Mouse (Mus musculus) T-helper 2 cell (primary cell): ENCODE measurements at regions not wholly inside any gene's neighbourhood (a gene's known extent, or its start where the extent isn't known, plus 50 kb on each side); places are given as distances from the start of the nearest gene placed in this dataset.

Experiments
- in situ Hi-C: fragments of 300-600 bp; cut with MboI, MseI; formaldehyde crosslinking; loops from one replicate; pipeline ENCODE4 v1.15.1; 2025; ENCODE audit warnings: high pct_unique_total_duplicates

- in situ Hi-C loops, result no loop called here
These were observed 205.2 kb upstream of the Thbs1 start for GRCm38 (mm10) chr2:117906509-117906908.

GRCm38 (mm10) chr2:117910781-117911180 is 200.9 kb upstream of the Thbs1 start:
- in situ Hi-C loops, result no loop called here

DNA sequence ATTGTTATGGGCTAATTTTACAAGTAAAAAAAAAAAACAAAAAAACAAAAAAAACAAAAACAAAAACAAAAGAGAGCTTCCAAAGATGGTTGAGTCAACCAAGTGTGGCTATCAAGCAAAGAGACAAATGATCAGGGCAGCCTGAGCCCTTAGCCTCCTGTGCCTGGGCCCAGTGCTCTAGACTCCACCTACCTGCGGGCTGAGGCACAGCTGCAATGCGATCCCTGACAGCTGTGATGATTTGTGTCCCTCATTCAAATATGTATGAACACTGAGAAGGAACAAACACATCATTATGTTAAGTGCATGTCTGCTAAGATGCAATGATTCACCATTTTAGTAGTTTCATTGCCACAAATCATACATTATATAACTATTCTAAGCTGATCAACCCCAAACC is 199.0 kb upstream of the Thbs1 start:
- in situ Hi-C loops, result no loop called here

- in situ Hi-C loops, result no loop called here
These were observed 197.8 kb upstream of the Thbs1 start for GRCm38 (mm10) chr2:117913846-117914245.

- in situ Hi-C loops, result no loop called here
These were observed 195.9 kb upstream of the Thbs1 start for GRCm38 (mm10) chr2:117915821-117916220.

GRCm38 (mm10) chr2:117917181-117917580 is 194.5 kb upstream of the Thbs1 start:
- in situ Hi-C loops, result no loop called here

DNA sequence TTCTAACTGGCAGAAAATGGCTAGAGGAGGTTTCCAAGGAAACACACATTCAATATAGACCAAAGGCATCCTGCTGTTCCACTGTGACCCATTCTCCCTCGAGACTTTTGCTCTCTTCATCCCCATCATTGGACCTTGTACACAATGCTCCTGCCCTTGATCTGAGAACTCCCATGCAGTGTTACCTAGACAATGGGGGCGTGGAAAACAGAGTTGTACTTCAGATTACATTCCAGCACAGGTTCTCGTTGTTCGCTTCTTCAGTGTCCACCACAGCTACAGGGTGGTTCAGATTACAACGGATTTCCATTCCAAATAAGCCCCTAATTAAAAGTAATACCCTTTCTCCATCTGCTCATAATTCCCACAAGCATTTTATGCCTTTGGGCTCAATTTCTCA is 186.8 kb upstream of the Thbs1 start:
- in situ Hi-C loops, result loop anchor here (5.0 kb wide), 1 partner anchor 82 kb away; no protein-coding TSS in a partner anchor

DNA sequence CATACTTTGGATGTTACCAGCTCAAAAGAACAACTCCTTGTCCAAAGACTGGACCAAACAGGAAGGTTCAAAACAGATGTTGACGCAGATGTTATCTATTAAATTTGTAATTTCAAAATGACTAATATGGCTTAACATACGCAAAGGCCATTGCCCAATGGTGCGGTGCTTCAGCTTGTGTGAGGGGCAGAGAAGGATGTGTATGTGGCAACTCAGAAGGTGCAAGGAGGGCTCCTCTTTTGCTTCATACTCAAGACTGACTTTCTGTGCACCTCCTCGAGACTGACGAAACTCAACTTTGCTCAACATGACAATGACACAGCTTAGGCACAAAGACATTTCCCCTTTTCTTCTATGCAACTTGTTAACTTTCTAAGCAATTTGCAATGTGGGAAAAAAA is 186.3 kb upstream of the Thbs1 start:
- in situ Hi-C loops, result loop anchor here (5.0 kb wide), 1 partner anchor 82 kb away; no protein-coding TSS in a partner anchor

GRCm38 (mm10) chr2:117928062-117928461 is 183.6 kb upstream of the Thbs1 start:
- in situ Hi-C loops, result loop anchor here (5.0 kb wide), 1 partner anchor 79 kb away; no protein-coding TSS in a partner anchor

GRCm38 (mm10) chr2:117929586-117929985 is 182.1 kb upstream of the Thbs1 start:
- in situ Hi-C loops, result loop anchor here (5.0 kb wide), 1 partner anchor 78 kb away; no protein-coding TSS in a partner anchor

GRCm38 (mm10) chr2:117930895-117931537 is 180.7 kb upstream of the Thbs1 start:
- in situ Hi-C loops, result no loop called here

DNA sequence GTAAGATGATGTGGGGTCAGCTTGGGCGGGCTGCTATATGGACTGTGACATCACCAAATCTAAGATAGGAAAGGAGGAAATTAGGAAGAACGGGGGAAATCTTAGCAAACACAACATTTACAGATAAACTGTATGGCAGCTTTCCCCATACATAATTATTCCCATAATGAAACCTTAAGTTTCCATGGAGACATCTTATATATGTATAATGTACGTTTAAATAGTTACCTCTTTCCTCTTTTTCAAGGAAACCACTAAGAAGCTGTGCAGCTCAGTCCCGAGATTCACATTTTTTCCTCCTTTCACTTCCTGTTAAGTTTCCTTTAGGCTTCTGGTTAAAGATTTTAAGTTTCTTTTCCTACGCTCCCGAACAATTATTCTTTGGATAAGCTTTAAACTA is 175.1 kb upstream of the Thbs1 start:
- in situ Hi-C loops, result no loop called here

- in situ Hi-C loops, result no loop called here
These were observed 173.2 kb upstream of the Thbs1 start for GRCm38 (mm10) chr2:117938283-117939049.

- in situ Hi-C loops, result no loop called here
These were observed 170.1 kb upstream of the Thbs1 start for GRCm38 (mm10) chr2:117941517-117942096.

DNA sequence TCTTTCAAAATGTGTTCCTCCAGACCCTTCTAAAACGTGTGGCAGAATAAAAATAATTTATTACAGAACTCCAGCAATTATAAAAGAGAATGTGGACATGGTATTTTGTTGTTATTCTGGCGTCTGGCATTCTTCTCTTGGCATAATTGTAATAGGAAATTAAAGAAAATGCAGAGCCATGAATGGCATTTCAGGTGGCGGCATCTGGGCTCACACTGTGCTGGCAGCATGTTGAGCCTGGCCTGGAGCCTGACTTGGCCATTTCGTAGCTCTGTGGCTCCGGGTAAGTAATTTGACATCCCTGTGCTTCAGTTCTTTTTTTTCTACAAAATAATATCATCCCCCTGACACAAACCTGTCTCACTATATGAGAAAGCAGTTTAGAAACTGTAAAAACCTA is 168.0 kb upstream of the Thbs1 start:
- in situ Hi-C loops, result no loop called here

DNA sequence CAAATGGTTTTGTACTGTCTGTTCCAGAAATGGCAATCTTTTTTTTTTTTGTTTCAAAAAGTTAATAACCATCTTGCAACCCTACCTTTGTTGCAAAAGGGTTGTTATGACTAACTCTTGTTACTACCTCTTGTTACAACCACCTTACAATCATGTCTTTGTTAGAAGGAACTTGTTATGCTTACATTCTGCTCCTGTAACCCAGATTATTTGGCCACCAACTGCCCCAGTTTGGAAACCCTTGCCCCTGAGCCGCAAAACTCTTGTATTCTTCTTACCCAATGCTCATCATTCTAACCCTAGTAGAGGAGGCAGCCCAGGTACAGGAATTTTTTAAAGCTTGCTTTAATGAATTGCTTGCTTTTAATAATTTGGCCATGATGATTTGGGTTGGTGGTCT is 167.4 kb upstream of the Thbs1 start:
- in situ Hi-C loops, result no loop called here

DNA sequence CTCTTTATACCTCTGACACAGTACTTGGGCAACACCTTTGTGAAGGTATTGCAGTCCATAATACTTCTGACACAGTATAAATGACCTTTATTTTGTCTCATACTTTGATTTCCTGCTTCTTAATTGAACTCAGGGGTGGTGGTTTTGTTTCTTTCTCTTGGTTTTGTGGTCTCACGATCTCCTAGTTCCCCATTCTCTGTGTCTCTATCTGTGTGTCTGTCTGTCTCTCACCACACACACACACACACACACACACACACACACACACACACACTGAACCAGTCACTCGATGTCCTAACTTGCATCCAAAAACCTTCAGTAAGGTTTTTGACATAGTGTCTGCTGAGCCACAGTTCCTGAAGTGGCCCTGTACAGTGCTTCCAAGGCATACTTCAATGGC is 166.7 kb upstream of the Thbs1 start:
- in situ Hi-C loops, result no loop called here

GRCm38 (mm10) chr2:117950431-117951336 is 161.0 kb upstream of the Thbs1 start:
- in situ Hi-C loops, result no loop called here

DNA sequence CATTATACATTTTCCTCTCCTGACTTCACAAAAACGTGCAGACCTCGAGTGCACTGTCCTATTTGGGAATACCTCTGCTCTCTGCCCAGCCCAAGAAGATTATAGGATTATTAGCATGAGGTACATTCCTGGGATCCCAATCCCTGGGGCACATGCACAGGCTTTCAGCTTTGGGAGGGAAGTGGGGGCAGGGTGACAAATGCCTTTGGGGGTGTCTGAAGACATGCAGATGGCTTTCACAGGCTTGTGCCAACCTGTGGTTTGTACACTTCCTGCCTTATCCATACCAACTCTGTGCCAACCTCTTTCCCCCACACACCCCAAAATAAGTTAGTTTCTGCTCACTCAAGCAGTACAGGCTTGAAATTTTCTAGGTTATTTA is 160.3 kb upstream of the Thbs1 start:
- in situ Hi-C loops, result no loop called here

DNA sequence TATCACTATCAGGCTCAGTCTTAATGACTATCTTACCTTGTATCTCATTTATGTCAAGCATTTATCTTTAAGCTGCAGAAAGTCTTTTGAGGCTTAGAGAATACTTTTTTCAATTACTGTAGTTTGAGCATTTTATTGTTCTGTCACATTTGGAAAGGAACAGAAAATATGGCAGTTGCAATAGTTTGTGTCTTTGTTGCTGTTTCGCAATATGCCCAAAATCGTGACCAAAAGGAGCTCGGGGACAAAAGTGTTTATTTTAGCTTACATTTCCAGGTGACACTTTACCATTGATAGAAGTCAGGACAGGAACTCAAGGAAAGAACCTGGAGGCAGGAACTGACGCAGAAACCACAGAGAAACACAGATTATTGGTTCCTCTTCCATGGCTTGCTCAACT is 152.9 kb upstream of the Thbs1 start:
- in situ Hi-C loops, result no loop called here

DNA sequence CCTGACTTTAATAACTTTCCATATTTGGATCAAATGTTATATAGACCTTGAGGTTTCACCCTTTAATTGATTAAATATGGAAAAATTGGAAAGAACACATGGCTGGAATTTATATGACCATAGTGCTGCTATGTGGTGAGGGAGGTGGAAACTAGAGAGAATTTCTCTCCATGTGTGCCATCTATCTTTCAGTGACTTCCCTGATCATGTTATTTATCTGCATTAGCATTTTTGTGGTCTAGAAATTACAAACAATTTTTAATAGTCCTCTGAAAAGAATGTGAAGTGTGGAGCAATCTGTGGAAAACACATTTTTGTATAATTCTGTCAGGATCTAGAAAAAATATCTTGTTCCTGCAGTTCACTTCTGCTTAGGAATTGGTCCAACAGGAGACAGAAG is 152.2 kb upstream of the Thbs1 start:
- in situ Hi-C loops, result no loop called here

- in situ Hi-C loops, result no loop called here
These were observed 149.1 kb upstream of the Thbs1 start for GRCm38 (mm10) chr2:117962531-117962930.
